Mouse (Mus musculus) testis, adult 10 weeks (tissue): ENCODE results near the gene Sumo1. TPM values are rescaled to one million over a fixed set of nuclear protein-coding genes. Genes with fewer than 3 reads are reported as not detected.

Experiments used
- polyA plus RNA-seq: library from polyadenylated mRNA; stranded (reverse); fragments of 350-450 nt; fragmentation: Illumina TruSeq; extraction: RNeasy Lipid Tissue Mini Kit (QIAGEN cat#74804); gene quantifications from one replicate; pipeline ENCODE4 v1.2.3, GENCODE M21; 2014; ENCODE audit warnings: low read depth, low replicate concordance

Sumo1 gene
- 326 TPM for polyA plus RNA-seq

DNA sequence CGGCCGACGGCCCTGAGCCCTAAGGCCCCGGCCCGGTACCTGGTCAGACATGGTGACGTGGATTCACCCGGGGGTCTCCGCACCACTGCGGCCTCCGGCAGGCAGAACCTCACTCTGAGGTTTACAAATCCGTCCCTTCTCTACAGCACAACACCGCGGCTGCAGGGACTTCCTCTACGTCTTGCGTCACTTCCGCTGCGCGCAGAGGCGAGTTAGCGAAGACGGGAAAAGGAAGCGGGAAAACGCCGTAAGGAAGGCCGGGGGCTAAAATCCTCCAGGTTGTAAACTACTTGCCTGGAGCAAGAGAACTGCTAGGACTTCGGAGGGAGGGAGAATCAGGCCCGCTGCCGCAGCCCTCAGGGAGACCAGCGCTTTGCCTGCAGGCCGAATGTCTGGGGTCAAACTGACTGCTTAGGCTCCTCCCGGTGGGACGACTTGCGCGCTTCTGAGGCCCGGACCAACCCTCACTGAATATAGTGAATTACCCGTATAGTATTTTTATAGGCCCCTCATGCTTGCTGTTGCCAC lies at the start of gene Sumo1:
TSS of gene Sumo1 (minus strand) at position 194 of the 528 bp plus-strand sequence.

DNA sequence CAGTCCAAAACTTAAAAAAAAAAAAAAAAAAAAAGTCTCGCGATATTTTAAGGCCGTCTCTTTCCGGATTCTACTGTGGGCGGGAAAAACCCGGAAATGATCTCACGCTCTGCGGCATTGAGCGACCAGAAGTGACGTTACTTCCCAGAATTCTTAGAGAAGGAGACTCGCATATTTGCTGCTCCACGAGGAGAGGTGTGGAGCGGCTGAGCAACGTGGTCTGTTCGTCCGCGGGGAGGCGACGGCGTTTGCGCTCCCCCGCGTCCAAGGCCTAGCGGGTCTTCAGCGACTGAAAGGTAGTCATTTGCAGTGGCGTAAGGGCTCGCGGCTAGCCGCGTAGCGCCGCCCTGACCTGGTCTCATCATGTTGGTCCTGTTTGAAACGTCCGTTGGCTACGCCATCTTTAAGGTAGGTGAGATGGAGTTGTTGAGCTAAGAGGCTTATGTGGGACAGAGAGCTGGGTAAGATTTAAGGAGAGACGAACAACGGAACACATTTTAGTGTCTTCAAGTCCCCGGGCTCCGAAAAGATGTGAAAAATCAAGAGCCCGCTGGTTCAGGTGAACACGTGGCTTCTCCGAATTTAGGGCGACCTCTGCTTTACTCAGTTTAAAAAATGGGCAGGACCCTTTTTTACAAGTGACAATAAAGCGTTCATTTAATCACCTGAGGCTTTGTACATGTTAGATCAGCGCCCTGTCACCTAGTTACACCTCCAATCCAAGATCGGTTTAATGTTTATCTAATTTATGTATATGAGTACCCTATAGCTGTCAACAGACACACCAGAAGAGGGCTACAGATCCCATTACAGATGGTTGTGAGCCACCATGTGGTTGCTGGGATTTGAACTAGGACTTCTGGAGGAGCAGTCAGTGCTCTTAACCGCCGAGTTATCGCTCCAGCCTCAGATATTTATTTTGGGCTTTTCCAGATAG lies 14.5 kb upstream of the Sumo1 start, which contains the start of gene Nop58:
TSS of gene Nop58 (plus strand) at position 153 of the 937 bp plus-strand sequence.

Other genes starting within 250 kb of the Sumo1 start
- 2.3 TPM for gene Fzd7, start 188.4 kb downstream of the Sumo1 start, polyA plus RNA-seq
- 269 TPM for gene Gm973, start 154.6 kb downstream of the Sumo1 start, polyA plus RNA-seq
- gene Nop58, start 14.1 kb upstream of the Sumo1 start, polyA plus RNA-seq, result 392 TPM
- gene Bmpr2, start 92.6 kb upstream of the Sumo1 start, polyA plus RNA-seq, result 9.8 TPM
- 31.1 TPM for gene Fam117b, start 242.2 kb upstream of the Sumo1 start, polyA plus RNA-seq